Mouse (Mus musculus): ENCODE data around the gene Copz1. TPM values are rescaled to one million over a fixed set of nuclear protein-coding genes. Genes with fewer than 3 reads are reported as not detected.

The Copz1 gene
- total RNA-seq, 2 experiments from 2014 or later: 91.0 to 96.2 TPM

DNA sequence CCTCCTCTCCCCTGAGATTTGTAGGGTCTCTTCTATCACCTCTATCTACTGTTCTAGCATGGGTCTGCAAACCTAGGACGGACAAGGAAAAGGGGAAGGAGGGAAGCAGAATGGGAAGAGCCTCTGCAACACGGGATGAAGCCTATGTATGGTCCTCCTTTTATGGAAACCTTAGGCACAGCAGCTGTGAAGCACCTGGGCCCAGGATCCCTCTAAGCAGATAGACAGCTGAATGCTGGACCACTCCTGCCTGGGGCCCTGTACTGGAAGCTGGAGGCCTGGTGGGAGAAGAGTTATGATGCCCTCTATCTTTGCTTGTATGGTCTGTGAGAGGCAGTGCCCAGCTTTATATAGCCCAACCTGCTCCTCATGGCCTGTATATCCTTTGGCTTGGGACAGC is 28.0 kb downstream of the Copz1 start:
- Histone ChIP-seq H3K4me3 (peak overlapping the region; percentile 39), H3K27ac (peak overlapping the region; percentile 88)
- DNase-seq (ENCODE audit: low spot score in 2 of 2): no peak
- TF ChIP-seq CTCF (conservative IDR thresholded peaks at IDR 0.05): no peak

DNA sequence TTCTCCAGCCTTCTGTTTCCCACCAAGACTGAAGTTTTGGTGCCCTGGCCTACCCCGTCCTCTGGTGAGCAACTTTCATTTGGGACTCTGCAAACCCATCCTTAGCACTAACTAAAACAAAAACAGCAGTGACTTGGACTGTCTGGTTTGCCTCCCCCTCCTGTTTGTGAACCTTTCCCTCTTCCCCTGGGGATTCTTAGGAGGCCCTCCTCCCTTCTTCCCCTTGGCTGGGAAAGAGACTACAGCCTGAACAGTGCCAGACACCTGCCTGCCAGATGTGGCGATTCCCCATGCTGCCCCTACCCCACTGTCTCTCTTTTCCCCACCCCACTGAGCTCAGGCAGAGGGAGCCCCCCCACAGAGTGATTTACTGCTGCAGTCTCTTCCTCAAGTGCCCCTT is 28.5 kb downstream of the Copz1 start:
- no peak for TF ChIP-seq CTCF (conservative IDR thresholded peaks at IDR 0.05)
- DNase-seq (ENCODE audit: low spot score in 2 of 2): no peak
- H3K4me3 ChIP-seq: no peak overlapping the region
- peak overlapping the region; percentile 88 for H3K27ac ChIP-seq

DNA sequence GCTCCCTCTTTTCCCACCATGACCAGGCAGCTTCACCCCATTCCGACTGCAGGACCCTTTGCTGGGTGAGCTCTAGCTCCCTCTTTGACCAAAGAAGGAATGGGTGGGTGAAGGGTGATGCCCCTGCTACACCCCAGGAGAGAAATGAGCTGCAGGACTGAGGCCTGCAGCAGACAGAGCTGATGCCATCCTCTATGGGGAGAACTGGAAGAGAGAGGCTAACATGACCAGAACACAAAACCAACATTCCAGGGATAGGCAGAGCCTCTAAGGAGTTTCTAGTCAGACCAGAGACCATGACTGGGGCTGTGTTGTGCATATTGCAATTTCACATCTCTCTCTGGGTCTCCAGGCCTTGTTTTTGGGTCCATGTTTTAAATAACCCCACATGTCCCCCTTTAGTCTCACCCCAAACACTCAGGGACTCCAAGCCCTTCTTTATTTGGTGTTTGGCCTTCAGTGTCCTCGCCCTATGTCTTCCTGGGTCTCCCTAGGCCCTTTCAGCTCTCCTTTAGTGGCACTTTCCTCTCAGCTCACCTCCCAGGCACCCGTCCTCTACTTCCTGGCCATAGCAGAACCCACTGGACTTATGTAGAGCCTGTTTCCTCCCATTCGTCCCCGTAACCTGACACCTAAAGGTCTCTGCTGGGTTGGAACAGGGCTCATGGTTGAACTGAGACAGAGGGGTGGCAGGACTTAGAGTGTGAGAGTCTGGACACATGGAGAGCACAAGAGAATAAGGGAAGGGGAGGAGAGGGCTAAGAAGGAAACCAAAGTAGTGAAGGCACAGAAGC is 29.2 kb downstream of the Copz1 start:
- TF ChIP-seq CTCF (conservative IDR thresholded peaks at IDR 0.05): no peak

DNA sequence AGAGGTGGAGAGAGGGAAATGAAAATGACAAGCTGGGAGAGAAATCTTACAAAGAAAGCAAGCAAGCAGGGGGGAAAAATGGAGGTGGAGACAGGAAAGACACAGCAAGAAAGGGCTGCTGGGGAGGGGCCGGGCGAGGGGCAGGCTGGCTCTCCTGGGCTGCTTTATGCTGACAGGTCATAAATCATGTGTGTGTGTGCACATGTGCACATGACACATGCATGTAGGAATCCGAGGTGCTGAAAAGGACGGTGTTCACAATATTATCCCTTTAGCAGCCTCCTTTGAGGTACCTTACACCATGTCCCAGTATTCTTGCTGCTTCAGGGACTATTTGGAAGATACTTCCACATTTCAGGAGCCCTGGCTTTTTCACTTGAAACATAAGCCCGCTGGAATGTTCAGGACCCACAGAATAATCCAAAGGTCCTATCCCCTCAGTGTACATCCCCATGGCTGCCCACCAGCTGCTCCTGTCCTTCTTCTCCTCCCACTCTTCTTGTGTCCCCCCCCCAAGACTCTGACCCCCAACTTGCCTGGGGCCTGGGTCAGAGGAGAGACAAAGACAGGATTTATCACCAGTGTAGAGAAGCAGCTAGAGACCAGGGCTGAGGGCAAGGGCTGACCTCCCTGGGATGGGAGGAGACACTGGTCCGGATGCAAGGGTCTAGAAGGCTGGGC is 30.0 kb downstream of the Copz1 start:
- no peak for DNase-seq (ENCODE audit: low spot score in 2 of 2)
- no peak for TF ChIP-seq CTCF (conservative IDR thresholded peaks at IDR 0.05)
- Histone ChIP-seq H3K4me3 (no peak overlapping the region), H3K27ac (no peak overlapping the region)

More for the DNA sequence above, 29.2 kb downstream of the Copz1 start:
- no peak overlapping the region for H3K27ac ChIP-seq
- no peak for DNase-seq (ENCODE audit: low spot score in 2 of 2)
- H3K4me3 ChIP-seq: no peak overlapping the region

DNA sequence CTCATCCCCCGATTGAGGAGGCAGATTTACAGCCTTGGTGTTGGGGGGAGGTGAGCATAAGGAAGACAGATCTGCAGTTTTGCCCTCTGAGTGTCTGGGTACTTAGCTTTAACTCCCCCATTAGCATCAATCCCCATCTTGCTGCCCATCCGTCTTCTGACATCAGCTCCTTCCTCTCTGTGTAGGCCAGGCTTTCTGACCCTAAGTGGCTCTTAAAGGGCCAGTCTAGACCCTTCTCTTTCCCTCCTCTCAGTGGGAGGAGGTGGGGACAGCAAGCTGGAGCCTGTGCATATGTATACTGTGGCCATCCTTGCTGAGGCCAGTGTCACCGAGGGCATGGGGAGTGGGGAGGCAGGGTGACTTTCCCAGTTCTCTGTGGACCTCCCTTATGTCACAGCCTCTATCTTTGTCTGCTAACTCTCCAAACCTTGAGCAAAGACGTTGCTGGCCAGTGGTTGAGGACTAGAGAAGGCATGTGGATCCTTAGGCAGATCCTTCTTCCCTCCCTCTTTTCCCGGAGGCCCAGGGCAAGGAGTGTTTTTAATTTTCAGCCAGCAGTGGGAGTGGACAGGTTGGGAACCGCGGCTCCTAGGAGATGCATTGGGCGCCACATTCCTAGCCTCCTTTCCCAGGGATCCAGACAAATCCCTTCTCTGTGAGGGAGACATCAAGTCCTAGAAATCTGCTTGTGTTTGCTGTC is 31.6 kb downstream of the Copz1 start:
- TF ChIP-seq CTCF (conservative IDR thresholded peaks at IDR 0.05): no peak
- peak overlapping the region; percentile 99 for H3K27ac ChIP-seq
- H3K4me3 ChIP-seq: peak overlapping the region; percentile 73
- DNase-seq (ENCODE audit: low spot score in 2 of 2): no peak

DNA sequence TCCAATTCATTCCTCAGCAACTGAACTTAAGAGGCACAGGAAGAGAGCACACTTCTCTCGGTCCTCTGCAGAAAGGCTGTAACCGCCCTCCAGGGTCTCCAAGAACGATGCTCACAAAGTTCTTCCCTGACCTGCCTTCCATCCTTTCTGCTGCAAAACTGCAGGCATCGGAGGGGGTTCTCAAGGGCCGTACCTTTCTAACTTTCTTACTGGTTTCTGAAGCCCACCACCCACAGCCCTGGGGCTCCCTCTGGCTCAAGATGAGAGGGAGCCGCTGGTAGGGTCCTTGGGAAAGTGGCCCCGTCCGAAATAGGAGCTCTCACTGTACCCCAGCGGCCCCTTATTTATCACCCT is 32.1 kb downstream of the Copz1 start:
- no peak for DNase-seq (ENCODE audit: low spot score in 2 of 2)
- no peak for TF ChIP-seq CTCF (conservative IDR thresholded peaks at IDR 0.05)
- peak overlapping the region; percentile 73 for H3K4me3 ChIP-seq
- peak overlapping the region; percentile 99 for H3K27ac ChIP-seq

DNA sequence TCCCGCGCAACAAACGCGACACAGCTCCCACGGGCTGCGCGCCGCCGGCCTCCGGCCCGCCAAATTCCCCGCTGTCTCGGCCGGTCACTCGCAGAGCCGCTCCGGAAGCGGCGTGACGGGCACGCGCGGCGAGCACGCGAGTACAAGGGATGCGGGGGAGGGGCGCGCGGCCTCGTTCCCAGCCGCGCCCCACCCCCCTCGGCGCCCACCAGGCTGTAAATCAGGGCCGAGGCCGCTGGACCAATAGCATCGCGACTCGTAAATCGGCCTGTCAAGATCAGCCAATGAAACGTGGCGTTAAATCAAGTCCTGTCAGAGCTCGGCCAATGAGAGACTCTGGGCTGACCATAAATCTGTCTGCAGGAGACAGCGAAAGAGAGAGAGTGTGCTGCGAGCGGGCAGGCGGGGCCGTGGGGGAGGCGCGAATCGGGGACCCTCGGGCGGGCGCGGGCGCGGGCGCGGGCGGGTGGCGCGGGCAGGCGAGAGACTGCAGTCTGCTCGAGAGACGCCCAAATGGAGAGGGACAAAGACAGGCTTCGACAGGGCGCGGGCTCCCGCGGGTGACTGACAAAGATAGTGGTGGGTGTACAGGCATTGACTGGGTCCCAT is 32.7 kb downstream of the Copz1 start:
- Histone ChIP-seq H3K4me3 (peak overlapping the region; percentile 73), H3K27ac (peak overlapping the region; percentile 99)
- no peak for TF ChIP-seq CTCF (conservative IDR thresholded peaks at IDR 0.05)
- peak; percentile 91 to 98 for DNase-seq (ENCODE audit: low spot score in 2 of 2)

DNA sequence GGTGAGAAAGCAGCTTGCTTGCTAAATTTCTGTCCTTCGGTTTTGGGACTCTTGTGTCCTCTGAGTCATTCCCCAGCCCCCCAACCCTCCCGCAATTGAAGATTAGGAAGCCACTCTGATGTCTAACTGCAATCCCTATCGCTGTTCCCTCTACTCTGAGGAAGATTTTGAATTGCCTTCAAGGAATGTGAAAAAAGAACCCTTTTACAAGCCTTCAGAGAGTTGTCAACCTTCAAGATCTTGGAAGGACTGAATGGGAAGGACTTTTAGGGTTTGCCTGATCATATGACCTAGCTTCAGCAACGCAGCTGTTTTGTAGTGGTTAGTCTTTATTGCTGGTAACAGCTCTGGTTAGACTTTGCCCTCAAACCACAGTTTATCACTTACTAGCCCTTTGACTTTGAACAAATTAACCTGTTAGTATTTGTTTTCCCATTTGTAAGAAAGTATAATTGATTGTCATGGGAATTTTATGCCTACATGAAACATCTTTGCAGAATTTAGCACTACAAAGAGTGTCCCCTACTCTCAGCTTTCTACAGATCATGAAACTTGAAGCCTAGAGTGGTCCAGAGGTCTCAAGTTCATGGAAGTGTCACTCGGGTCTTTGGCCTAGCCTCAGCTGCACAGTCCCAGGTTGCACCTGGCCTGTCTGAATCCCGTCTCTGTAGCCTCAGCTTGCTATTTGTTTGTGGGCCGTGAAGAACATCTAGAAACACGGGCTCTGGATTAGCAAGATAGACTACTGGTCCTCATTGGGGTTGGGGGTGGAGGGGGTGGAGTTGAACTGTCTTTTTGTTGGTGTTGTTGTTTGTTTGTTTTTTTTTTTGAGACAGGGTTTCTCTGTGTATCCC is 33.5 kb downstream of the Copz1 start:
- peak overlapping the region; percentile 99 for H3K27ac ChIP-seq
- no peak for TF ChIP-seq CTCF (conservative IDR thresholded peaks at IDR 0.05)
- H3K4me3 ChIP-seq: peak overlapping the region; percentile 73
- DNase-seq (ENCODE audit: low spot score in 2 of 2): no peak

DNA sequence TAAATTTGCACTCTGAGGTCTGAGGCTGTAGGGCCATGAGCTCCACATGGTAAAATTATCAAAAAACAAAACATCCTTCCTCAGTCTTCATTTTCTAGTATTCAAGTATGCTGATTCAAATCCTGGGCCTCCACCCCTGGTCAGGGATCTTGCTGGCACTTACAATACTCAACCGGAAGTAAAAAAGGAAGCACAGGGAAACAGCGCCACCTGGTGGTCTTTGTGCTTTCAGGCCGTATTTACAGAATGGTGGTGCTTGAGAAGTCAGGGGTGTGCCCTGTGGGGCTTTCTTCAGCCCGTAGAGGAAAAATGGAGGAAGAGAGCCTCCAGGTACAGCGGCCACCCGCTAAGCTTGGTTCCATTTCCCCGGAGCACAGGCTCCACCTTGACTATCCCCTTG is 34.6 kb downstream of the Copz1 start:
- H3K4me3 ChIP-seq: no peak overlapping the region
- peak overlapping the region; percentile 99; the same call in 1 of the 2 replicates for H3K27ac ChIP-seq
- TF ChIP-seq CTCF (conservative IDR thresholded peaks at IDR 0.05): peak; percentile 99
- peak; percentile 89 to 95 for DNase-seq (ENCODE audit: low spot score in 2 of 2)

DNA sequence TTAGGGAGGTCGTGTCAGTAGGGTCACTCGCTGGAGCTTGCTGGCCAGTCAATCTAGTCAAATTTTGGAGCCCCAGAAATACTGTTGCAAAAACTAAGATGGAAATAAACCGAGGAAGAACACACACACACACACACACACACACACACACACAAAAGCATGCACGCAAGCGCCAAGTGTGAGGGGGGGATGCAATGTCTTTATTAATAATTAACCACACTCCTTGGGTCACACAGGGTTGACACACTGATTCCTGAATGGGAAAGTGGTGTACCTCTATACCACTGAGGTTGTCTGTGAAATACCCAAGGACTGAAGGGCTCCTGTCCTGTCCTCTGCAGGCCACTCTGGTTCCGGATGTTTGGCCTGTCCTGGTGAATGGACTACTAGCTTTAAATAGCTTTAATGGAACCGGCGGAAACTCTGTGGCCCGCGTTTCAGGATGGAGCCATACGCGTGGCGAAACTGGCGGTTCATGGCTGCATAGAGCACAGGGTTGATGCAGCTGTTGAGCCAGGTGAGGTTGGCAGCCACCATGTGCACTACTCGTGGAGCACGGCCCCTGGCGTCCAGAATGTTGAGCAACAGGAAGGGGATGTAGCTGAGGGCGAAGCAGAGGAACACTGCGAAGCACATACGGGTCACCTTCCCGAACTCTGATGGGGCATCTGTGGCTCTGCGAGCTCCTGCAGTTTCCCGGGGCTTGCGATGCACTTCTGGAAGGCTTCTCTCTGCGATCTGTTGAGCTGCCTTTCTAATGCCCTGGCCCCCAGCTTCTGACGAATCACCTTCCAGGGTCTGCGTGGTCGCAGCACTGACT is 35.8 kb downstream of the Copz1 start:
- Histone ChIP-seq H3K4me3 (no peak overlapping the region), H3K27ac (no peak overlapping the region)
- DNase-seq (ENCODE audit: low spot score in 2 of 2): no peak
- TF ChIP-seq CTCF (conservative IDR thresholded peaks at IDR 0.05): 0 out of 2 replicates have a peak, but pooled peaks have one; percentile 3

DNA sequence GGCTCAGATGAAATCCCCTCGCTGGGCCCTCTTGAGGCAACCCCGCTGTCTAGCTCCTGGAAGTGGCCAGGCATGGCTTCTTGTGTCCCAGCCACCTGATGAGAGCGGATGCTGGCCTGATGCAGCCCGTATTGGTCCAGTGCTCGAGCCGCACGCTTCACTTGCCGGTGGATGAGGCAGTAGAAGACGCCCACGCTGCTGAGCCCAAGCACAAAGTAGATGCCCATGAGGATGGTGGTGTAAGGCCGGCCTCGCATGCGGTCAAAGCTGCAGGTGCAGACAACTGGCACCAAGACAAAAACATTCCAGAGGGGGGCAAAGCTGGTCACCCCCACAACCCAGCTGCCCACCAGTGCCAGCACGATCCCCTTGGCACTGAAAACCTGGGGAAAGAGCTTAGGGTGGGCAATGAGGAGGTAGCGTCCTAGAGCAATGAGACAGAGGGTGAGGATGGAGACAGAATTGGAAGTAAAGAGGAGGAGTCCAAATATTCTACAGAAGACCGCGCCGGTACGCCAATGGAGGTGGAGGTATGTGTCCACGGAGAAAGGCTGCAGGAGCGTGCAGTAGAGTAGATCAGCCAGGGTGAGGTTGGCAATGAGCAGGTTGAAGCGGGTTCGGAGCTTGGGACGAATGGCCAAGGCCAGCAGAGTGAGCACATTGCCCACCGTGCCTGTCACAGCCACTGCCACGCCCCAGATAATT is 36.5 kb downstream of the Copz1 start:
- no peak for TF ChIP-seq CTCF (conservative IDR thresholded peaks at IDR 0.05)
- no peak for DNase-seq (ENCODE audit: low spot score in 2 of 2)
- Histone ChIP-seq H3K4me3 (no peak overlapping the region), H3K27ac (no peak overlapping the region)
